Mouse (Mus musculus) embryonic facial prominence, embryonic 15.5 days (tissue): ENCODE measurements at regions not wholly inside any gene's neighbourhood (a gene's known extent, or its start where the extent isn't known, plus 50 kb on each side); places are given as distances from the start of the nearest gene placed in this dataset. TPM values are rescaled to one million over a fixed set of nuclear protein-coding genes. Genes with fewer than 3 reads are reported as not detected.

Source experiments
- ATAC-seq: fragments of 200-750 bp; cut with Nextera tagmentation; 2 replicates; pipeline ENCODE4 v1.8.0; 2017; ENCODE audit warnings: low read depth, moderate TSS enrichment; ENCODE audit not compliant: insufficient number of reproducible peaks, low FRiP score, low TSS enrichment
- H3K27ac ChIP-seq: fragments of 300-500 bp; sonication (generic); replicated peaks from 2 replicates; pipeline ENCODE4 v1.5.1; 2015; ENCODE audit warnings: mild to moderate bottlenecking, inconsistent platforms
- H3K27me3 ChIP-seq: fragments of 300-500 bp; sonication (generic); 2 replicates; pipeline ENCODE4 v1.6.1; 2015; ENCODE audit warnings: inconsistent platforms
- H3K36me3 ChIP-seq: fragments of 300-500 bp; sonication (generic); 2 replicates; pipeline ENCODE4 v1.6.1; 2015; ENCODE audit warnings: mild to moderate bottlenecking, inconsistent platforms
- H3K4me1 ChIP-seq: fragments of 300-500 bp; sonication (generic); 2 replicates; pipeline ENCODE4 v1.6.1; 2015; ENCODE audit warnings: inconsistent platforms
- H3K4me2 ChIP-seq: fragments of 300-500 bp; sonication (generic); replicated peaks from 2 replicates; pipeline ENCODE4 v1.6.1; 2015; ENCODE audit warnings: mild to moderate bottlenecking, inconsistent platforms
- H3K4me3 ChIP-seq: fragments of 300-500 bp; sonication (generic); replicated peaks from 2 replicates; pipeline ENCODE4 v1.5.1; 2015; ENCODE audit warnings: mild to moderate bottlenecking, inconsistent platforms
- H3K9ac ChIP-seq: fragments of 300-500 bp; sonication (generic); 2 replicates; pipeline ENCODE4 v1.6.1; 2015; ENCODE audit warnings: inconsistent platforms
- H3K9me3 ChIP-seq: fragments of 300-500 bp; sonication (generic); replicated peaks from 2 replicates; pipeline ENCODE4 v1.6.1; 2016; ENCODE audit warnings: inconsistent platforms
- WGBS: fragments of 180-500 bp; shearing (Covaris S2); methylation state at CpG from one replicate; pipeline ENCODE4 v1.1.7; 2015; 5-methylcytosine and 5-hydroxymethylcytosine counted together
- microRNA-seq: library from miRNA; unstranded; fragments of <30 nt; microRNA quantifications from one replicate; pipeline ENCODE4, GENCODE M21; 2016; ENCODE audit warnings: borderline number of aligned reads

DNA sequence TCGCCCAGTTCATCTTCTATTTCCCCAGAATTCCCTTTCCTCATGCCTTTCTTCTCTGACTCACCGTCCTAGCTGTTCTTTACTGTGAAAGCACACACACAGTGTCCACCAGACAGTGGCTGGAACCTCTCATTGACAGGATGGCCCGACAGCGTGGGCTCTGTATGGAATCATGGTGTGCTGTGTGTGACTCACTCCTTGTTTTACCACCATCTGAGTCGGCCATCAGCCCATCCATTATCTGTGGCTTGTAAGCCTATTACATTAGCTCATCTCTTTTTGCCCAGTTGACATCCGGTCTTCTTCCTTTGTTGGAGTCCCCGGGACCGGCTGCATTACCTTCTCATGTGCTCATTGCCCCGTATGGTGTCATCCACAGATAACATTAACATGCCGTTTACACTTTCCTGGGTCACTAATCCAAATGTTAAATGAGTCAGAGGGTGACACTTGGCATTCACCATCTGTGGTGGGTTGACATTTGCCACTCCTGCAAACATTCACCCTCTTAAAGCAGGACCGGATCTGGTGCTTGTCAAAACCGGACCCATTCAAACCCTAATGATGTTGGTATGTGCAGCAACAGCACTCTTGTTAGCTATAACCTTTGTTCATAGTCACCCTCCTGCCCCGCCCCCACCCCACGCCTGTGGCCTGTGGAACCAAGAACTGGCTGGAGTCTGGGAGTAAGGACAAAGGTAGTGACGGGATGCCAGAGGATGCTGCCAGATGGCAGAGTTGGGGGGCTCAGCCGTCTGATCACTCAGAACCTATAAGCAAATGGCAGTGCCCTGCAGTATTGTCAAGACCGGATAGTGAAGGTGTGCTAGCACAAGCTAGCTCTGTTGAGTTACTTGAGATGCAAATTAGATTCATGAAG lies 113.7 kb upstream of the Gm10131 start:
- no peak for ATAC-seq
- no peaks in the 10 kb centered on the region for H3K4me1 ChIP-seq
- no peak overlapping the region for H3K27ac ChIP-seq
- H3K4me2 ChIP-seq, result no peak overlapping the region
- 83% methylated on average over 17 of the region's 17 CpGs for WGBS
- H3K4me3 ChIP-seq, result no peak overlapping the region
- no peaks in the 10 kb centered on the region for H3K9me3 ChIP-seq
- H3K36me3 ChIP-seq, result no peaks in the 10 kb centered on the region
- no peaks in the 10 kb centered on the region for H3K27me3 ChIP-seq
- H3K9ac ChIP-seq, result no peak overlapping the region

- no peak overlapping the region for H3K9ac ChIP-seq
- H3K4me3 ChIP-seq, result no peak overlapping the region
- H3K4me1 ChIP-seq, result no peaks in the 10 kb centered on the region
- 75% methylated on average over 6 of the region's 6 CpGs for WGBS
- no peak overlapping the region for H3K27ac ChIP-seq
- no peaks in the 10 kb centered on the region for H3K36me3 ChIP-seq
- ATAC-seq, result no peak
- H3K9me3 ChIP-seq, result no peaks in the 10 kb centered on the region
- H3K4me2 ChIP-seq, result no peak overlapping the region
- H3K27me3 ChIP-seq, result no peaks in the 10 kb centered on the region
These were observed 110.7 kb upstream of the Gm10131 start for GRCm38 (mm10) chr8:34222187-34222586.

Small RNA genes in the stretch of these regions (microRNA-seq; reads per million reads assigned to microRNA genes)
- not detected for gene Gm23177
